Mouse (Mus musculus) spleen, adult 2 months (tissue): ENCODE results near the gene Sft2d2. TPM values are rescaled to one million over a fixed set of nuclear protein-coding genes. Genes with fewer than 3 reads are reported as not detected.
A peak's percentile ranks its signal among the peaks of the same experiment; 100 is the strongest.

Experiments used
- DNase-seq, 2 experiments: peaks; one replicate each; pipeline versions ENCODE4 v3.0.0 to v3.0.0-alpha.2; 2012 to 2021; ENCODE audit warnings: low spot score in 2 of 2, low read depth in 1 of 2
- H3K27ac ChIP-seq: fragments of 200-500 bp; 2 replicates; pipeline ENCODE4 v1.5.1; 2012; ENCODE audit warnings: low read length, inconsistent platforms; ENCODE audit not compliant: insufficient read depth
- H3K27me3 ChIP-seq: fragments of 200-500 bp; 2 replicates; pipeline ENCODE4 v1.6.1; 2012; ENCODE audit warnings: mild to moderate bottlenecking, moderate library complexity, low read length, inconsistent platforms; ENCODE audit not compliant: control insufficient read depth, insufficient read depth
- H3K36me3 ChIP-seq: fragments of 200-500 bp; 2 replicates; pipeline ENCODE4 v1.6.1; 2012; ENCODE audit warnings: mild to moderate bottlenecking, low read length, inconsistent platforms; ENCODE audit not compliant: control insufficient read depth, insufficient read depth
- H3K4me1 ChIP-seq: fragments of 200-500 bp; 2 replicates; pipeline ENCODE4 v1.6.1; 2011; ENCODE audit warnings: inconsistent platforms; ENCODE audit not compliant: control insufficient read depth, insufficient read depth, insufficient read length
- H3K4me3 ChIP-seq: fragments of 200-500 bp; 2 replicates; pipeline ENCODE4 v1.5.1; 2011; ENCODE audit warnings: mild to moderate bottlenecking, inconsistent platforms; ENCODE audit not compliant: insufficient read depth, insufficient read length; ENCODE audit errors: extremely low read depth
- CTCF ChIP-seq: fragments of 200-500 bp; IDR thresholded peaks from 2 replicates; pipeline ENCODE4 v1.5.1; 2011; ENCODE audit warnings: mild to moderate bottlenecking, inconsistent platforms; ENCODE audit not compliant: insufficient read depth, insufficient read length, insufficient replicate concordance; ENCODE audit errors: extremely low read depth
- POLR2A ChIP-seq: fragments of 200-500 bp; IDR thresholded peaks from 2 replicates; pipeline ENCODE4 v1.6.1; 2011; ENCODE audit warnings: low read depth, low read length, inconsistent platforms
- WGBS: fragments of 180-500 bp; shearing (Covaris S2); methylation state at CpG from one replicate; pipeline ENCODE4 v1.1.7; 2018; 5-methylcytosine and 5-hydroxymethylcytosine counted together
- polyA plus RNA-seq: library from polyadenylated mRNA; depleted of rRNA; stranded (reverse); fragments of >200 nt; gene quantifications from 2 replicates; pipeline ENCODE4 v1.2.3, GENCODE M21; 2012; rRNA removed

The Sft2d2 gene
- polyA plus RNA-seq, result 34.5 and 38.1 TPM in 2 replicates

- peak within 1 kb of the TSS; percentile 81 for H3K4me3 ChIP-seq
- TF ChIP-seq POLR2A (peak; percentile 30), CTCF (no peak)
- peak within 1 kb of the TSS; percentile 72 for H3K27ac ChIP-seq
- H3K36me3 ChIP-seq, result no peaks in the 10 kb centered on the region
- peak; percentile 88 to 98 for DNase-seq
- WGBS, result under 1% methylated on average over 66 of the region's 69 CpGs
- peaks cover 8% of the 10 kb centered on the region; the same call in 1 of the 2 replicates for H3K4me1 ChIP-seq
- H3K27me3 ChIP-seq, result no peaks in the 10 kb centered on the region
These were observed at the start of gene Sft2d2 for GRCm38 (mm10) chr1:165193880-165194661. Gene Sft2d2, minus strand, starts transcription at chr1:165194438.

DNA sequence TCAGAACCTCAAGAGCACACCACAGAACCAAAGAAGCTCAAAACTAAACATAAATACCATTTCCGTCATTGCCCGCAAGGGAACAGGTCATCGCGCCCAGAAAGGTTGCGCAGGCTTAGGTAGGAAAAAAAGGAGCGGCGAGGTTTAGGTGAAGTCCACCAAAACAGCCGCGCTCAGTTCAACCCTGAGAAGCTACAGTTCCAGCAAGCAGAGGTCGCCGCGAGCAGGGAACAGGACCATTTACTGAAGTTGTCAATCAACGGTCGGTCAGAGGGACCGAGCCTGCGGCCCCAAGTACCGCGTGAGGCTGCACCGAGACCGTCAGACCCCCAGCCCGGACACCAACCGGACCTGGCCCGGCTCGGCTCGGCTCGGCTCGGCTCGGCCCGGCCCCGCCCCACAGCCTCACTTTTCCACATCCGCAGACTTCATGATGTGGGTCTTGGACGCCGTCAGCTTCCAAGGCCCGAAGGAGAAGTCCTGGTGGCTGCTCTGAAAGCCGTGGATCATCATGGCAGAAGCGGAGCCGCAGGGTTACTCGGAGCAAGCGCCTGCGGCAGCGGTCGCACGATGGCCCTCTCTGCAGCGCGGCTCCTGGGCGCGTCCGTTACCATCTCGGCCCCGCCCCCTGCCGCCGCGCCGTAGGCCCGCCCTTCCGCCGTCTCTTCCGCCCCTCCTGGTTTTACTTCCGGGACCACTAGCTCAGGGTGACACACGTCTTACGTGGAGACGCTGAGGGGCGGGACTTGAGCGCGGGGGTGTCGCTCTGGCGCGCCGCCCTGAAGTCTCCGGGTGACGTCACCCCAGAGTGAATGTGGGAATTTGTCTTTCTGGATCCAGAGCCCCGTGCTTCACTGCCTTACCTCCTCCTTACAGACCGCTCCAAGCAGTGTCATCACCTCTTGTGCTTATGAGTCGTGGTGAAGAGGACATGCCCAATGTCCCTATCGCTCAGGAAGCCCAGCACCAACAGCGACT lies 42.4 kb upstream of the Sft2d2 start, which contains the start of gene Tiprl:
TSS of gene Tiprl (minus strand) at position 676 of the 978 bp plus-strand sequence.
- Histone ChIP-seq H3K4me3 (peak within 1 kb of the TSS; percentile 99), H3K36me3 (no peaks in the 10 kb centered on the region), H3K4me1 (peaks cover 2% of the 10 kb centered on the region; the same call in 1 of the 2 replicates), H3K27me3 (no peaks in the 10 kb centered on the region), H3K27ac (peak within 1 kb of the TSS; percentile 92)
- no peak for TF ChIP-seq CTCF
- TF ChIP-seq POLR2A, result peak; percentile 69
- WGBS, result under 1% methylated on average over 76 of the region's 76 CpGs
- peak; percentile 92 to 96 for DNase-seq

GRCm38 (mm10) chr1:165235846-165236245 lies 41.6 kb upstream of the Sft2d2 start:
- Histone ChIP-seq H3K27ac (no peak overlapping the region), H3K4me3 (peak overlapping the region; percentile 95), H3K36me3 (no peaks in the 10 kb centered on the region), H3K4me1 (peaks cover 2% of the 10 kb centered on the region; the same call in 1 of the 2 replicates), H3K27me3 (no peaks in the 10 kb centered on the region)
- DNase-seq, result no peak
- 7% methylated on average over 10 of the region's 10 CpGs for WGBS
- TF ChIP-seq CTCF, result no peak
- TF ChIP-seq POLR2A, result no peak

DNA sequence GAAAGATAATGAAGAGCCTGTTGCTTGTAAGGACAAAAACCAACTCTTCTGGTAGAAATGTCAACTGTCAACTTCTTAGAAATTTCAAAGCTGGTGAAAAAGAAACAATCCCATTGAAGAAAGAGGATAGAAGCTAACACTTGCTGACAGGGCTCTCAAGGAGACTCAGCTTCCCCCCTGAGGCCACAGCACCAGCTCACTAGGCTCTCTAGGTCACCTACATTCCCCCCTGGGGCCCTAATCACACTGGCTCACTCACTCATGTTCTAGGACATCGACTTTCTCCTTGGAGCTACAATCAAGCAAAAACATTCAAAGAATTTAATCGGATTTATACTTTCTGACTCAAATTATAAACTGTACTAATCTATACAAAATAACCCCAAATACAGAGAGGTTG lies 39.6 kb upstream of the Sft2d2 start:
- Histone ChIP-seq H3K36me3 (no peaks in the 10 kb centered on the region), H3K27me3 (no peaks in the 10 kb centered on the region), H3K27ac (no peak overlapping the region), H3K4me3 (no peak overlapping the region), H3K4me1 (peaks cover 2% of the 10 kb centered on the region; the same call in 1 of the 2 replicates)
- WGBS, result 77% methylated on average over 2 of the region's 2 CpGs
- no peak for DNase-seq
- no peak for TF ChIP-seq CTCF

DNA sequence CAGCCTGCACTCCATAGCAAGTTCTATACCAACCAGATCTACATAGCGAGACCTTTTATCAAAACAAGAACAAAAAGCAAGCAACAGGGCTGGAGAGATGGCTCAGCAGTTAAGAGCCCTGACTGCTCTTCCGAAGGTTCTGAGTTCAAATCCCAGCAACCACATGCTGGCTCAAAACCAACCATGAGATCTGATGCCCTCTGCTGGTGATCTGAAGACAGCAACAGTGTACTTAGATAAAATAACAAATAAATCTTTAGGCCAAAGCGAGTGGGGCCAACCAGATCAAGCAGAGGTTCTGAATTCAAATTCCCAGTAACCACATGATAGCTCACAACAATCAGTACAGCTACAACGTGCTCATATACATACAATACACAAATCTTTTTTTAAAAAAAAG lies 36.5 kb upstream of the Sft2d2 start:
- Histone ChIP-seq H3K4me1 (peaks cover under 1% of the 10 kb centered on the region; the same call in 1 of the 2 replicates), H3K4me3 (no peak overlapping the region), H3K36me3 (peaks cover 6% of the 10 kb centered on the region), H3K27ac (no peak overlapping the region), H3K27me3 (no peaks in the 10 kb centered on the region)
- TF ChIP-seq POLR2A (no peak), CTCF (no peak)
- 94% methylated on average over 4 of the region's 4 CpGs for WGBS
- no peak for DNase-seq

GRCm38 (mm10) chr1:165229577-165229976 lies 35.3 kb upstream of the Sft2d2 start:
- TF ChIP-seq POLR2A (no peak), CTCF (no peak)
- Histone ChIP-seq H3K4me3 (no peak overlapping the region), H3K27ac (no peak overlapping the region), H3K36me3 (peaks cover 6% of the 10 kb centered on the region), H3K4me1 (no peaks in the 10 kb centered on the region), H3K27me3 (no peaks in the 10 kb centered on the region)
- 96% methylated on average over 9 of the region's 9 CpGs for WGBS
- DNase-seq, result no peak
